Mouse (Mus musculus) liver, adult 2 months (tissue): Measurements from ENCODE around the gene Pdha1.

Experiments used
- CTCF ChIP-seq: fragments of 200-500 bp; IDR thresholded peaks from 2 replicates; pipeline ENCODE4 v1.5.1; 2011; ENCODE audit warnings: low read depth, low read length, control low read depth
- POLR2A ChIP-seq: fragments of 200-500 bp; IDR thresholded peaks from 2 replicates; pipeline ENCODE4 v1.6.1; 2011; ENCODE audit warnings: low read length, control low read depth; ENCODE audit not compliant: insufficient read depth; ENCODE audit errors: extremely low read depth

- TF ChIP-seq CTCF (no peak), POLR2A (no peak)
Observed at GRCm38 (mm10) chrX:160146806-160147205, 8.6 kb upstream of the Pdha1 start.
